Mouse (Mus musculus): Measurements from ENCODE around the gene Gopc. TPM values are rescaled to one million over a fixed set of nuclear protein-coding genes. Genes with fewer than 3 reads are reported as not detected.
"Not testable (repeated sequence)": the region's sequence is repeated elsewhere in the genome, so short reads cannot be mapped to it uniquely, and the experiment has no call there.

The Gopc gene
- polyA plus RNA-seq, 1 experiment from 2014 or later: 20.2 TPM

DNA sequence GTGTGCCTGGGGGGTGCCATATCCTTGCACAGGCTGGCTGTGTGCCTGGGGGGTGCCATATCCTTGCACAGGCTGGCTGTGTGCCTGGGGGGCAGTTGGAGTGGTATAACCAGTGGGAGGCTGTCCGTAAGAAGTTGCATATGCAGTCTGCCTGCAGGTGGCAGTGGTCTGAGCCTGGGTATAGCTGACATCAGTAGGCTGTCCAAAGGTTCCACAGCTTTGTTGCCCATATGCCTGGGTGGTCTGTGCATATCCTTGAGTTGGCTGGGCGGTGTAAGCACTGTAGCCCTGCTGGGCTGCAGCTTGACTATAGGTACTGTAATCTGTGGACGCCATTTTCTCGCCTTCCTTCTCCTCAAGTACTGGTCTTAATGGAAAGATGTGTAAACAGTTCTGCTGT lies 38.6 kb downstream of the Gopc start:
- WGBS: 89% methylated on average over 4 of the region's 4 CpGs
- H3K9me3 ChIP-seq (ENCODE audit: control insufficient read depth, low read length); H3K9ac ChIP-seq (ENCODE audit: low read length); H3K27ac ChIP-seq (ENCODE audit: low read length); H3K4me3 ChIP-seq (ENCODE audit: low read length); H3K4me1 ChIP-seq (replicated peaks; ENCODE audit: control insufficient read depth, insufficient read depth, low read length); H3K27me3 ChIP-seq (ENCODE audit: control insufficient read depth, insufficient read depth, low read depth, low read length); H3K4me2 ChIP-seq (ENCODE audit: low read depth, low read length); ATAC-seq (ENCODE audit: low read depth): not testable (repeated sequence)
- H3K36me3 ChIP-seq (ENCODE audit: control insufficient read depth, insufficient read depth, low read length): peaks cover 20% of the 10 kb centered on the region

DNA sequence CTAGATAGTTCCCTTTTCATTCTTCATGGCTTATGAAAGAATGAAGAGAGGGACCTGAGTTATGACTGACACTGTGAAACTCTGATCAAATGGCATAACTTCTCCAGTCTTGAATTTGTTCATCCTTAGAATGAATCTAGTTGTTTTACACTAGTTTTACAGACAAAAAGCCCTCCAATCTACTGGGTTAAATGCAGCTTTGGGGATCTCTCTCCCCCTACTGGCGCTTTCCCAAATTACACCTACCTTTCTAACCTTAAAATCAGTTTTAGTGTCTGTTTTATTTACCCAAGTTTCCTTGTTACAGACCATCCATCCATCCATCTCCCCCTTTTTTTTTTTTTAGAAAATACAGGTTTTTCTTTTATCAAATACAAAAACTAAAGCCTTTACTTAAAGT lies 50.9 kb downstream of the Gopc start:
- Histone ChIP-seq H3K27me3 (ENCODE audit: control insufficient read depth, insufficient read depth, low read depth, low read length) (no peaks in the 10 kb centered on the region), H3K4me3 (ENCODE audit: low read length) (no peak overlapping the region), H3K27ac (ENCODE audit: low read length) (no peak overlapping the region), H3K36me3 (ENCODE audit: control insufficient read depth, insufficient read depth, low read length) (peaks cover 2% of the 10 kb centered on the region; the same call in 1 of the 2 replicates), H3K4me1 (replicated peaks; ENCODE audit: control insufficient read depth, insufficient read depth, low read length) (no peaks in the 10 kb centered on the region), H3K9me3 (ENCODE audit: control insufficient read depth, low read length) (no peaks in the 10 kb centered on the region), H3K4me2 (ENCODE audit: low read depth, low read length) (no peak overlapping the region), H3K9ac (ENCODE audit: low read length) (no peak overlapping the region)
- WGBS: 0% methylated on average over 1 of the region's 1 CpGs
- no peak for ATAC-seq (ENCODE audit: low read depth)

- Histone ChIP-seq H3K4me2 (ENCODE audit: low read depth, low read length) (no peak overlapping the region), H3K9ac (ENCODE audit: low read length) (no peak overlapping the region), H3K27ac (ENCODE audit: low read length) (no peak overlapping the region), H3K9me3 (ENCODE audit: control insufficient read depth, low read length) (no peaks in the 10 kb centered on the region), H3K36me3 (ENCODE audit: control insufficient read depth, insufficient read depth, low read length) (peaks cover 6% of the 10 kb centered on the region; the same call in 1 of the 2 replicates), H3K27me3 (ENCODE audit: control insufficient read depth, insufficient read depth, low read depth, low read length) (no peaks in the 10 kb centered on the region), H3K4me3 (ENCODE audit: low read length) (no peak overlapping the region), H3K4me1 (replicated peaks; ENCODE audit: control insufficient read depth, insufficient read depth, low read length) (no peaks in the 10 kb centered on the region)
- WGBS: 79% methylated on average over 3 of the region's 3 CpGs
- no peak for ATAC-seq (ENCODE audit: low read depth)
Measured at GRCm38 (mm10) chr10:52321918-52322317, 60.0 kb downstream of the Gopc start.

GRCm38 (mm10) chr10:52319506-52320286 lies 62.2 kb downstream of the Gopc start:
- Histone ChIP-seq H3K27me3 (ENCODE audit: control insufficient read depth, insufficient read depth, low read depth, low read length) (no peaks in the 10 kb centered on the region), H3K4me3 (ENCODE audit: low read length) (no peak overlapping the region), H3K9me3 (ENCODE audit: control insufficient read depth, low read length) (no peaks in the 10 kb centered on the region), H3K36me3 (ENCODE audit: control insufficient read depth, insufficient read depth, low read length) (peaks cover 7% of the 10 kb centered on the region; the same call in 1 of the 2 replicates), H3K9ac (ENCODE audit: low read length) (no peak overlapping the region), H3K4me1 (replicated peaks; ENCODE audit: control insufficient read depth, insufficient read depth, low read length) (no peaks in the 10 kb centered on the region), H3K27ac (ENCODE audit: low read length) (no peak overlapping the region), H3K4me2 (ENCODE audit: low read depth, low read length) (no peak overlapping the region)
- WGBS: 88% methylated on average over 28 of the region's 28 CpGs
- ATAC-seq (ENCODE audit: low read depth): no peak

DNA sequence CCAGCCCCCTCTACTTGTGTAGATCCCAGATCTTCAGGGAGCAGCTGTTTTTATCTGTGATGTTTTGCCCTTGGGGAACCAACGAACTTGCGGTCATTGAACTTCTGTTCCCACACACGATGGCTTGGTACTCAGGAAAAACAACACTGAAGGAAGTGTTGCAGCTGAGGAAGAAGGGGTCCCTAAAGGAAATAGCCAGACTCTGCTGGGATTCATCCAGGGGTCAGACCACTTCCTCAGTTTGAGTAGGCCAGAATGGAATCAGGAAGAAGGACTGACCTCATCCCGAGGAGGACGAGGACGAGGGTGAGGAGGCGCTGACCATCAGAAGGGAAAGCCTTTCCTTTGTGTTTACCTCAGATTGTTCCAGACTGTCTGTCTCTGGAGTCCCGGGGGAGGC lies 72.7 kb downstream of the Gopc start:
- Histone ChIP-seq H3K36me3 (ENCODE audit: control insufficient read depth, insufficient read depth, low read length) (peaks cover 18% of the 10 kb centered on the region), H3K9ac (ENCODE audit: low read length) (no peak overlapping the region), H3K27ac (ENCODE audit: low read length) (peak overlapping the region; percentile 5; the same call in 1 of the 2 replicates), H3K4me1 (replicated peaks; ENCODE audit: control insufficient read depth, insufficient read depth, low read length) (no peaks in the 10 kb centered on the region), H3K27me3 (ENCODE audit: control insufficient read depth, insufficient read depth, low read depth, low read length) (no peaks in the 10 kb centered on the region), H3K4me3 (ENCODE audit: low read length) (no peak overlapping the region), H3K4me2 (ENCODE audit: low read depth, low read length) (no peak overlapping the region), H3K9me3 (ENCODE audit: control insufficient read depth, low read length) (no peaks in the 10 kb centered on the region)
- 65% methylated on average over 8 of the region's 8 CpGs for WGBS
- peak; percentile 80 for ATAC-seq (ENCODE audit: low read depth)

- H3K9me3 ChIP-seq (ENCODE audit: control insufficient read depth, low read length): no peaks in the 10 kb centered on the region
- no peaks in the 10 kb centered on the region for H3K4me1 ChIP-seq (replicated peaks; ENCODE audit: control insufficient read depth, insufficient read depth, low read length)
- no peak overlapping the region for H3K4me3 ChIP-seq (ENCODE audit: low read length)
- H3K27me3 ChIP-seq (ENCODE audit: control insufficient read depth, insufficient read depth, low read depth, low read length): no peaks in the 10 kb centered on the region
- H3K9ac ChIP-seq (ENCODE audit: low read length): no peak overlapping the region
- H3K36me3 ChIP-seq (ENCODE audit: control insufficient read depth, insufficient read depth, low read length): peaks cover 8% of the 10 kb centered on the region; the same call in 1 of the 2 replicates
- H3K27ac ChIP-seq (ENCODE audit: low read length): no peak overlapping the region
- no peak for ATAC-seq (ENCODE audit: low read depth)
- WGBS: 79% methylated on average over 7 of the region's 7 CpGs
- no peak overlapping the region for H3K4me2 ChIP-seq (ENCODE audit: low read depth, low read length)
Measured at GRCm38 (mm10) chr10:52304574-52304973, 77.3 kb downstream of the Gopc start.

GRCm38 (mm10) chr10:52302271-52302670 lies 79.7 kb downstream of the Gopc start:
- ATAC-seq (ENCODE audit: low read depth): no peak
- Histone ChIP-seq H3K4me3 (ENCODE audit: low read length) (no peak overlapping the region), H3K9me3 (ENCODE audit: control insufficient read depth, low read length) (no peaks in the 10 kb centered on the region), H3K4me2 (ENCODE audit: low read depth, low read length) (no peak overlapping the region), H3K36me3 (ENCODE audit: control insufficient read depth, insufficient read depth, low read length) (peaks cover 8% of the 10 kb centered on the region; the same call in 1 of the 2 replicates), H3K9ac (ENCODE audit: low read length) (no peak overlapping the region), H3K4me1 (replicated peaks; ENCODE audit: control insufficient read depth, insufficient read depth, low read length) (no peaks in the 10 kb centered on the region), H3K27ac (ENCODE audit: low read length) (no peak overlapping the region), H3K27me3 (ENCODE audit: control insufficient read depth, insufficient read depth, low read depth, low read length) (no peaks in the 10 kb centered on the region)

GRCm38 (mm10) chr10:52301766-52302165 lies 80.2 kb downstream of the Gopc start:
- Histone ChIP-seq H3K4me3 (ENCODE audit: low read length) (no peak overlapping the region), H3K36me3 (ENCODE audit: control insufficient read depth, insufficient read depth, low read length) (peaks cover 8% of the 10 kb centered on the region; the same call in 1 of the 2 replicates), H3K4me1 (replicated peaks; ENCODE audit: control insufficient read depth, insufficient read depth, low read length) (no peaks in the 10 kb centered on the region), H3K27ac (ENCODE audit: low read length) (no peak overlapping the region), H3K4me2 (ENCODE audit: low read depth, low read length) (no peak overlapping the region), H3K9me3 (ENCODE audit: control insufficient read depth, low read length) (no peaks in the 10 kb centered on the region), H3K9ac (ENCODE audit: low read length) (no peak overlapping the region), H3K27me3 (ENCODE audit: control insufficient read depth, insufficient read depth, low read depth, low read length) (no peaks in the 10 kb centered on the region)
- whole genome bisulfite sequencing: 87% methylated on average over 4 of the region's 4 CpGs
- ATAC-seq (ENCODE audit: low read depth): no peak

- H3K4me3 ChIP-seq (ENCODE audit: low read length); H3K27me3 ChIP-seq (ENCODE audit: control insufficient read depth, insufficient read depth, low read depth, low read length); H3K9me3 ChIP-seq (ENCODE audit: control insufficient read depth, low read length); H3K27ac ChIP-seq (ENCODE audit: low read length); H3K9ac ChIP-seq (ENCODE audit: low read length); ATAC-seq (ENCODE audit: low read depth); H3K36me3 ChIP-seq (ENCODE audit: control insufficient read depth, insufficient read depth, low read length); H3K4me2 ChIP-seq (ENCODE audit: low read depth, low read length); H3K4me1 ChIP-seq (replicated peaks; ENCODE audit: control insufficient read depth, insufficient read depth, low read length): not testable (repeated sequence)
Measured at GRCm38 (mm10) chr10:52298568-52298967, 83.4 kb downstream of the Gopc start.
